Mouse (Mus musculus) stomach, adult 2 months (tissue): Measurements from ENCODE around the gene Fgfr4. TPM values are rescaled to one million over a fixed set of nuclear protein-coding genes. Genes with fewer than 3 reads are reported as not detected.

Experiments
- polyA plus RNA-seq: library from polyadenylated mRNA; depleted of rRNA; stranded (reverse); fragments of >200 nt; gene quantifications from 2 replicates; pipeline ENCODE4 v1.2.3, GENCODE M21; 2012; rRNA removed

Gene Fgfr4
- 1.4 and 2.0 TPM in 2 replicates for polyA plus RNA-seq

GRCm38 (mm10) chr13:55152621-55153415 lies at the start of gene Fgfr4:
Gene Fgfr4, plus strand, starts transcription at chr13:55152640.

GRCm38 (mm10) chr13:55105045-55105952 lies 47.1 kb upstream of the Fgfr4 start, which contains the start of gene Zfp346:
Gene Zfp346, plus strand, starts transcription at chr13:55105311.

GRCm38 (mm10) chr13:55133448-55133847 lies 19.0 kb upstream of the Fgfr4 start, which contains the start of gene Gm17617:
Gene Gm17617, minus strand, starts transcription at chr13:55133548.

GRCm38 (mm10) chr13:55209649-55210192 lies 57.3 kb downstream of the Fgfr4 start, which contains the start of gene Nsd1:
Gene Nsd1, plus strand, starts transcription at chr13:55209782.

Other genes with a start within 250 kb of the Fgfr4 start
- gene Unc5a, start 203.2 kb upstream of the Fgfr4 start, polyA plus RNA-seq: 3.4 and 3.9 TPM in 2 replicates
- 0.78 and 0.80 TPM in 2 replicates for gene Hk3, start 131.3 kb upstream of the Fgfr4 start, polyA plus RNA-seq
- 0.42 and 0.80 TPM in 2 replicates for gene Uimc1, start 52.3 kb upstream of the Fgfr4 start, polyA plus RNA-seq
- 2.8 and 3.8 TPM in 2 replicates for gene Zfp346, start 47.3 kb upstream of the Fgfr4 start, polyA plus RNA-seq
- gene Gm17617, start 19.1 kb upstream of the Fgfr4 start, polyA plus RNA-seq: not detected in 2 replicates
- gene Nsd1, start 57.1 kb downstream of the Fgfr4 start, polyA plus RNA-seq: 2.2 and 4.8 TPM in 2 replicates
- gene Prelid1, start 167.9 kb downstream of the Fgfr4 start, polyA plus RNA-seq: 289 and 320 TPM in 2 replicates
- gene Rab24, start 169.3 kb downstream of the Fgfr4 start, polyA plus RNA-seq: 34.2 and 43.9 TPM in 2 replicates
- gene Mxd3, start 177.2 kb downstream of the Fgfr4 start, polyA plus RNA-seq: 5.1 and 5.3 TPM in 2 replicates
- 39.7 and 43.4 TPM in 2 replicates for gene Lman2, start 210.1 kb downstream of the Fgfr4 start, polyA plus RNA-seq
- 0.81 and 1.3 TPM in 2 replicates for gene Rgs14, start 217.1 kb downstream of the Fgfr4 start, polyA plus RNA-seq
- 0.05 and 0.14 TPM in 2 replicates for gene Slc34a1, start 245.5 kb downstream of the Fgfr4 start, polyA plus RNA-seq